7 mouse cellular contexts compared by ENCODE assay signal in the genomic region with DNA sequence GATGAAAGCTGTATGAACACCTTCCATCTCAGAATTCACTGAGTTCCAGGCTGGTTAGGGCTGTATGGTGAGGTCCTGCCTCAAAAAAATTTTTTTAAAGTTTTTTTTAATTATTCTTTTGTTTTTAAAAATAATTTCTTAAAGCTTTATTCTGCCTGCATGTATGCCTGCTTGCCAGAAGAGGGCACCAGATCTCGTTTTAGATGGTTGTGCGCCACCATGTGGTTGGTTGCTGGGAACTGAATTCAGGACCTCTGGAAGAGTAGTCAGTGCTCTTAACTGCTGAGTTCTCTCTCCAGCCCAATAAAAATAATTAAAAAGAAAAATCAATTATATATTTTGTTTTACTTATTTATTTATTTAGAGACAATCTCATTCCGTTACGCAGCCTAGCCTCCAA. TPM values are rescaled to one million over a fixed set of nuclear protein-coding genes. Genes with fewer than 3 reads are reported as not detected.
DNase-seq lines count a peak whose midpoint lies in the region; ATAC-seq and TF ChIP-seq lines count a peak whose summit lies in the region.

No protein-coding gene starts in this region.

- no peak for ATAC-seq in G1E (ENCODE audit: extremely low read depth, insufficient number of reproducible peaks, low FRiP score, poor library complexity, severe bottlenecking)
- ATAC-seq in liver, embryonic 14.5 days (ENCODE audit: insufficient read depth) = no peak

- H3K9ac ChIP-seq in liver, embryonic 14.5 days (replicated peaks) = no peak overlapping the region

- no peak for TF ChIP-seq POLR2A in bone marrow, adult 2 months (IDR thresholded peaks at IDR 0.05; ENCODE audit: borderline replicate concordance, control insufficient read depth, low read depth, low read length)

- no peaks in the 10 kb centered on the region for H3K9me3 ChIP-seq in G1E (replicated peaks)
- H3K9me3 ChIP-seq in liver, embryonic 14.5 days (ENCODE audit: control insufficient read depth, low read length) = no peaks in the 10 kb centered on the region

- H3K27ac ChIP-seq in bone marrow, adult 2 months (ENCODE audit: control insufficient read depth, insufficient read depth, low read depth, low read length, poor library complexity) = no peak overlapping the region
- H3K27ac ChIP-seq in liver, embryonic 14.5 days = no peak overlapping the region

- 17% methylated on average over 4 of the region's 4 CpGs for WGBS in bone marrow, adult 2 months
- WGBS in liver, embryonic 14.5 days (ENCODE audit: insufficient replicate concordance) = 10% methylated on average over 4 of the region's 4 CpGs

- no peak for TF ChIP-seq EP300 in liver, embryonic 14.5 days (IDR thresholded peaks at IDR 0.05; ENCODE audit: low read depth)

- no peak overlapping the region for H3K4me3 ChIP-seq in G1E (ENCODE audit: low read depth, low read length)
- H3K4me3 ChIP-seq in bone marrow, adult 2 months (replicated peaks; ENCODE audit: control insufficient read depth, low read depth, low read length) = no peak overlapping the region
- no peak overlapping the region for H3K4me3 ChIP-seq in liver, embryonic 14.5 days (ENCODE audit: insufficient read depth in 1 of 2, low read depth in 2 of 2, low read length in 2 of 2)

- no peak overlapping the region for H3K4me2 ChIP-seq in liver, embryonic 14.5 days (ENCODE audit: low read depth)

- H3K36me3 ChIP-seq in G1E (replicated peaks) = no peaks in the 10 kb centered on the region
- no peaks in the 10 kb centered on the region for H3K36me3 ChIP-seq in liver, embryonic 14.5 days (replicated peaks; ENCODE audit: control insufficient read depth, insufficient read depth, low read depth)

- peak; percentile 46 to 73 for DNase-seq in left cerebral cortex, adult 18-20 months (ENCODE audit: low spot score in 2 of 2)
- no peak for DNase-seq in left cerebral cortex, adult 11 months (ENCODE audit: low spot score)
- no peak for DNase-seq in G1E (ENCODE audit: low spot score)
- peak; percentile 41 to 68 for DNase-seq in frontal cortex, postnatal 36 days (ENCODE audit: low spot score in 2 of 2)
- peak; percentile 41 to 44 (median 42) for DNase-seq in liver, embryonic 14.5 days (ENCODE audit: low read depth in 3 of 3, low spot score in 3 of 3)
- peak; percentile 48 to 82 for DNase-seq in spleen, postnatal 10 days (ENCODE audit: low spot score in 2 of 2)

- H3K4me1 ChIP-seq in G1E (ENCODE audit: insufficient read depth, low read depth, low read length) = no peaks in the 10 kb centered on the region; the same call in 1 of the 2 replicates
- no peaks in the 10 kb centered on the region for H3K4me1 ChIP-seq in bone marrow, adult 2 months (ENCODE audit: control insufficient read depth, insufficient read depth, low read length)
- H3K4me1 ChIP-seq in liver, embryonic 14.5 days (replicated peaks; ENCODE audit: control insufficient read depth in 2 of 2, insufficient read depth in 2 of 2, low read length in 1 of 2) = no peaks in the 10 kb centered on the region

- H3K27me3 ChIP-seq in G1E (ENCODE audit: insufficient read depth, low read length) = peaks cover 27% of the 10 kb centered on the region
- no peaks in the 10 kb centered on the region for H3K27me3 ChIP-seq in liver, embryonic 14.5 days (ENCODE audit: control insufficient read depth, insufficient read depth, low read length)

- TF ChIP-seq CTCF in G1E (IDR thresholded peaks at IDR 0.05; ENCODE audit: low read depth, low read length) = peak; percentile 47; the same call in 1 of the 2 replicates
- peak; percentile 90 for TF ChIP-seq CTCF in bone marrow, adult 2 months (IDR thresholded peaks at IDR 0.05; ENCODE audit: control insufficient read depth, insufficient read depth, low read length)
- peak; percentile 90 for TF ChIP-seq CTCF in liver, embryonic 14.5 days (IDR thresholded peaks at IDR 0.05; ENCODE audit: low read depth)

RNA-seq across cellular contexts. Expression of gene Slc46a1, which starts 11.8 kb away (rescaled TPM):
- 10 to 100 TPM; 10.5 to 13.8 TPM for total RNA-seq in left cerebral cortex, adult 18-20 months (2021)
- total RNA-seq in G1E (2014; fragmentation: Nextera tagmentation) (not detected in 2 replicates), G1E (2017) (0.11 and 0.12 TPM in 2 replicates)
- polyA plus RNA-seq in G1E (2012) = not detected in 2 replicates
- polyA plus RNA-seq in bone marrow, adult 2 months (2011; ENCODE audit: insufficient read depth, insufficient read length, low replicate concordance, missing spikeins) = 1.6 TPM in 1 of 2 replicates, not detected in the other
- 3.7 and 4.9 TPM in 2 replicates for polyA plus RNA-seq in liver, embryonic 14.5 days (2012; rRNA removed)
- 5.0 and 5.8 TPM in 2 replicates for polyA plus RNA-seq in liver, embryonic 14.5 days (2014; fragmentation: Nextera tagmentation; extraction: Ambion mirVana)

RNA-seq across cellular contexts. Expression of gene Slc13a2, which starts 31.7 kb away (rescaled TPM):
- not detected for total RNA-seq in left cerebral cortex, adult 18-20 months (2021)
- total RNA-seq in G1E (2014; fragmentation: Nextera tagmentation) = not detected in 2 replicates
- not detected in 2 replicates for total RNA-seq in G1E (2017)
- polyA plus RNA-seq in G1E (2012) = not detected in 2 replicates
- not detected in 2 replicates for polyA plus RNA-seq in bone marrow, adult 2 months (2011; ENCODE audit: insufficient read depth, insufficient read length, low replicate concordance, missing spikeins)
- polyA plus RNA-seq in liver, embryonic 14.5 days (2012; rRNA removed) = 0.02 TPM in 2 replicates
- not detected in 2 replicates for polyA plus RNA-seq in liver, embryonic 14.5 days (2014; fragmentation: Nextera tagmentation; extraction: Ambion mirVana)

RNA-seq across cellular contexts. Expression of gene Sarm1, which starts 43.9 kb away (rescaled TPM):
- total RNA-seq in left cerebral cortex, adult 18-20 months (2021) = 10 to 100 TPM; 31.3 to 32.5 TPM
- total RNA-seq in G1E (2014; fragmentation: Nextera tagmentation) = not detected in 2 replicates
- 0.06 and 0.22 TPM in 2 replicates for total RNA-seq in G1E (2017)
- not detected in 2 replicates for polyA plus RNA-seq in G1E (2012)
- not detected in 2 replicates for polyA plus RNA-seq in bone marrow, adult 2 months (2011; ENCODE audit: insufficient read depth, insufficient read length, low replicate concordance, missing spikeins)
- polyA plus RNA-seq in liver, embryonic 14.5 days (2012; rRNA removed) = 0.09 and 0.22 TPM in 2 replicates
- polyA plus RNA-seq in liver, embryonic 14.5 days (2014; fragmentation: Nextera tagmentation; extraction: Ambion mirVana) = 0.14 and 0.15 TPM in 2 replicates

RNA-seq across cellular contexts. Expression of gene Vtn, which starts 45.2 kb away (rescaled TPM):
- 10 to 100 TPM; 75.1 to 84.9 TPM for total RNA-seq in left cerebral cortex, adult 18-20 months (2021)
- total RNA-seq in G1E (2014; fragmentation: Nextera tagmentation) (not detected in 2 replicates), G1E (2017) (not detected in 2 replicates)
- polyA plus RNA-seq in G1E (2012) = not detected in 2 replicates
- 6.2 and 19.7 TPM in 2 replicates for polyA plus RNA-seq in bone marrow, adult 2 months (2011; ENCODE audit: insufficient read depth, insufficient read length, low replicate concordance, missing spikeins)
- 350 and 403 TPM in 2 replicates for polyA plus RNA-seq in liver, embryonic 14.5 days (2012; rRNA removed)
- polyA plus RNA-seq in liver, embryonic 14.5 days (2014; fragmentation: Nextera tagmentation; extraction: Ambion mirVana) = 353 and 424 TPM in 2 replicates

RNA-seq across cellular contexts. Expression of gene Sebox, which starts 49.6 kb away (rescaled TPM):
- under 1 TPM; 0.49 to 0.93 TPM for total RNA-seq in left cerebral cortex, adult 18-20 months (2021)
- total RNA-seq in G1E (2014; fragmentation: Nextera tagmentation) (not detected in 2 replicates), G1E (2017) (0.23 TPM in 1 of 2 replicates, not detected in the other)
- polyA plus RNA-seq in G1E (2012) = not detected in 2 replicates
- not detected in 2 replicates for polyA plus RNA-seq in bone marrow, adult 2 months (2011; ENCODE audit: insufficient read depth, insufficient read length, low replicate concordance, missing spikeins)
- 0.18 and 0.28 TPM in 2 replicates for polyA plus RNA-seq in liver, embryonic 14.5 days (2012; rRNA removed)
- 0.35 and 0.39 TPM in 2 replicates for polyA plus RNA-seq in liver, embryonic 14.5 days (2014; fragmentation: Nextera tagmentation; extraction: Ambion mirVana)

Comparison
In these comparisons a context has a peak if more than half of its experiments do, and no peak if none do; other contexts are left out.
1. DNase-seq: peak in left cerebral cortex, adult 18-20 months (2 of 2), frontal cortex, postnatal 36 days (2 of 2), liver, embryonic 14.5 days (3 of 3) and spleen, postnatal 10 days (2 of 2); none in left cerebral cortex, adult 11 months (single experiment) and G1E (single experiment).
2. Peak in every context shown above with its lines, with median percentiles within 50 percentile points of each other: CTCF ChIP-seq.